Mouse (Mus musculus) ES-E14 (cell line): ENCODE data around the gene Zfp541. TPM values are rescaled to one million over a fixed set of nuclear protein-coding genes. Genes with fewer than 3 reads are reported as not detected.

Experiments used
- DNase-seq: peaks from one replicate; pipeline ENCODE4 v3.0.0-alpha.2; 2013; ENCODE audit warnings: low read depth, low spot score
- H3K27ac ChIP-seq: 2 replicates; pipeline ENCODE4 v1.5.1; 2012; ENCODE audit warnings: low read depth, mild to moderate bottlenecking, low read length, moderate library complexity, mixed read lengths; ENCODE audit not compliant: poor library complexity, insufficient read depth, severe bottlenecking
- H3K36me3 ChIP-seq: 2 replicates; pipeline ENCODE4 v1.6.1; 2012; ENCODE audit warnings: mild to moderate bottlenecking, low read length, moderate library complexity, mixed read lengths; ENCODE audit not compliant: control insufficient read depth, poor library complexity, insufficient read depth, severe bottlenecking
- H3K4me1 ChIP-seq, 2 experiments: fragments of 150-350 bp in 1 of 2; sonication (generic) in 1 of 2; 2 replicates each; pipeline ENCODE4 v1.6.1; 2012; ENCODE audit warnings: low read length in 2 of 2, mild to moderate bottlenecking in 1 of 2, mixed read lengths in 1 of 2; ENCODE audit not compliant: control insufficient read depth in 2 of 2, insufficient read depth in 2 of 2, poor library complexity in 1 of 2
- H3K4me3 ChIP-seq, 2 experiments: fragments of 150-350 bp in 1 of 2; sonication (generic) in 1 of 2; 2 replicates each; pipeline ENCODE4 v1.5.1; 2012; ENCODE audit warnings: low read length in 2 of 2, low read depth in 1 of 2, mild to moderate bottlenecking in 1 of 2, mixed read lengths in 1 of 2; ENCODE audit not compliant: insufficient read depth in 1 of 2, poor library complexity in 1 of 2, severe bottlenecking in 1 of 2
- H3K9ac ChIP-seq: 2 replicates; pipeline ENCODE4 v1.6.1; 2012; ENCODE audit warnings: low read depth, mild to moderate bottlenecking, low read length, mixed read lengths; ENCODE audit not compliant: poor library complexity, insufficient read depth, severe bottlenecking
- H3K9me3 ChIP-seq: fragments of 150-350 bp; sonication (generic); 2 replicates; pipeline ENCODE4 v1.6.1; 2012; ENCODE audit warnings: low read depth, mild to moderate bottlenecking, low read length; ENCODE audit not compliant: control insufficient read depth, insufficient read depth
- CHD2 ChIP-seq: IDR thresholded peaks from 2 replicates; pipeline ENCODE4 v1.6.1; 2014; ENCODE audit warnings: mild to moderate bottlenecking, low read depth, low read length, inconsistent platforms
- HCFC1 ChIP-seq: IDR thresholded peaks from 2 replicates; pipeline ENCODE4 v1.6.1; 2012; ENCODE audit warnings: low read length, inconsistent platforms, borderline replicate concordance; ENCODE audit not compliant: insufficient read depth
- MAFK ChIP-seq: IDR thresholded peaks from 2 replicates; pipeline ENCODE4 v1.6.1; 2014; ENCODE audit warnings: mild to moderate bottlenecking, low read depth, low read length, inconsistent platforms; ENCODE audit not compliant: insufficient read depth
- ZC3H11A ChIP-seq: IDR thresholded peaks from 2 replicates; pipeline ENCODE4 v1.6.1; 2012; ENCODE audit warnings: low read depth, mild to moderate bottlenecking, inconsistent platforms, low read length, borderline replicate concordance
- ZNF384 ChIP-seq: IDR thresholded peaks from 2 replicates; pipeline ENCODE4 v1.6.1; 2012; ENCODE audit warnings: low read depth, low read length, inconsistent platforms
- in situ Hi-C, 2 experiments: fragments of 600-800 bp; cut with MboI; formaldehyde crosslinking; loops; one replicate each; pipeline ENCODE4 v1.15.1; 2025; ENCODE audit warnings: low sequenced_read_pairs in 2 of 2, inconsistent platforms in 1 of 2; ENCODE audit not compliant: unreplicated experiment in 2 of 2
- total RNA-seq: library from RNA; depleted of rRNA; stranded (reverse); fragments of 300-350 nt; gene quantifications from 2 replicates; pipeline ENCODE4 v1.2.3, GENCODE M21; 2012

Zfp541 gene
- total RNA-seq, 1 experiment, result 0.36 TPM

GRCm38 (mm10) chr7:16080581-16080980, 19.0 kb downstream of the Zfp541 start:
- DNase-seq, result no peak
- in situ Hi-C loops, result no loop called here

GRCm38 (mm10) chr7:16083361-16083760, 21.7 kb downstream of the Zfp541 start:
- TF ChIP-seq ZNF384 (no peak), MAFK (no peak), HCFC1 (no peak)
- Histone ChIP-seq H3K27ac (no peak overlapping the region), H3K9ac (no peak overlapping the region), H3K4me1 (no peaks in the 10 kb centered on the region), H3K4me3 (no peak overlapping the region), H3K9me3 (no peaks in the 10 kb centered on the region), H3K36me3 (no peaks in the 10 kb centered on the region)
- in situ Hi-C loops, result no loop called here
- no peak for DNase-seq

More at GRCm38 (mm10) chr7:16080581-16080980, 19.0 kb downstream of the Zfp541 start:
- TF ChIP-seq ZC3H11A, result no peak
- no peak for TF ChIP-seq MAFK
- no peak for TF ChIP-seq ZNF384
- Histone ChIP-seq H3K9me3 (no peaks in the 10 kb centered on the region), H3K4me1 (no peaks in the 10 kb centered on the region), H3K9ac (no peak overlapping the region), H3K36me3 (no peaks in the 10 kb centered on the region), H3K27ac (no peak overlapping the region), H3K4me3 (no peak overlapping the region)

- Histone ChIP-seq H3K27ac (no peak overlapping the region), H3K9ac (no peak overlapping the region), H3K4me3 (no peak overlapping the region), H3K9me3 (no peaks in the 10 kb centered on the region), H3K36me3 (no peaks in the 10 kb centered on the region), H3K4me1 (no peaks in the 10 kb centered on the region)
- TF ChIP-seq HCFC1, result no peak
- TF ChIP-seq CHD2, result no peak
- TF ChIP-seq ZC3H11A, result no peak
- no peak for TF ChIP-seq MAFK
- TF ChIP-seq ZNF384, result no peak
- in situ Hi-C loops, result no loop called here
- DNase-seq, result no peak
Measured at GRCm38 (mm10) chr7:16087587-16087986, 26.0 kb downstream of the Zfp541 start.

GRCm38 (mm10) chr7:16094592-16094991, 33.0 kb downstream of the Zfp541 start:
- Histone ChIP-seq H3K4me1 (peaks cover 3 to 5% of the 10 kb centered on the region in 2 experiments; a peak in 2 of 4 replicates), H3K9me3 (no peaks in the 10 kb centered on the region), H3K27ac (no peak overlapping the region), H3K9ac (no peak overlapping the region), H3K4me3 (no peak overlapping the region), H3K36me3 (no peaks in the 10 kb centered on the region)
- in situ Hi-C loops, result no loop called here
- TF ChIP-seq ZNF384 (no peak), CHD2 (no peak), ZC3H11A (no peak), MAFK (no peak), HCFC1 (no peak)
- DNase-seq, result no peak
